Mouse (Mus musculus): ENCODE results near the gene Brca1. TPM values are rescaled to one million over a fixed set of nuclear protein-coding genes. Genes with fewer than 3 reads are reported as not detected.

The Brca1 gene
- polyA plus RNA-seq, 1 experiment, result 1.0 TPM

DNA sequence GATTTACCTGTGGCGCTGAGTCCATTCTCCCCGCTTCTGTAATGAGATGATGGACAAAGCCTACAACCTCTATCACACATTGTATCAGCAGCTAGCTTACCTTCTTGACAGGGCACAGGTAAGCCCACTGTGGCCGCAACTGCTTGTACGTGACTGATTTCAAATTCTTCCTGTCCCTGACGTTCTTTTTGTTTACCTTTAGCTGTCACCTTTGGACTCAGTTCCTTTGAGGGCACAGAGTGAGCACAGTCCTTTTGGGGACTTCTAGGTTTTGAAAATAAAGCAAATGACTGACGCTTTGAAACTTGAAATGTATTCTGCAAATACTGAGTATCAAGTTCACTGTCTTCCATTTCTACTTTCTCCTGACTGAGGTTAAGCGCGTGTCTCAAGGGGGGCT is 27.3 kb downstream of the Brca1 start:
- Histone ChIP-seq H3K4me3 (no peak overlapping the region), H3K36me3 (ENCODE audit: control insufficient read depth, insufficient read depth) (peaks cover 6% of the 10 kb centered on the region), H3K4me2 (ENCODE audit: low read depth) (no peak overlapping the region), H3K27me3 (ENCODE audit: control insufficient read depth, insufficient read depth, insufficient read length) (no peaks in the 10 kb centered on the region), H3K79me2 (ENCODE audit: control insufficient read depth, insufficient read depth) (no peaks in the 10 kb centered on the region), H3ac (ENCODE audit: control insufficient read depth, insufficient read length) (no peak overlapping the region)
- TF ChIP-seq SRF (IDR thresholded peaks at IDR 0.05; ENCODE audit: control insufficient read depth, insufficient read length, low read depth) (no peak), CEBPB (IDR thresholded peaks at IDR 0.05; ENCODE audit: insufficient read depth, poor library complexity, severe bottlenecking) (no peak), REST (IDR thresholded peaks at IDR 0.05; ENCODE audit: insufficient read depth, insufficient read length) (no peak), MAX (IDR thresholded peaks at IDR 0.05; ENCODE audit: low read depth) (no peak), TCF3 (IDR thresholded peaks at IDR 0.05; ENCODE audit: insufficient read length, low read depth) (no peak), E2F4 (IDR thresholded peaks at IDR 0.05; ENCODE audit: insufficient read depth) (no peak), POLR2A (IDR thresholded peaks at IDR 0.05; ENCODE audit: insufficient read length, low read depth) (no peak), MYOG (IDR thresholded peaks at IDR 0.05; ENCODE audit: control insufficient read depth in 1 of 3, insufficient read depth in 1 of 3, insufficient read length in 2 of 3, low read depth in 2 of 3) (no peak), MYOD1 (IDR thresholded peaks at IDR 0.05; ENCODE audit: control insufficient read depth in 1 of 3, insufficient read length in 2 of 3, low read depth in 2 of 3) (no peak), POLR2AphosphoS2 (IDR thresholded peaks at IDR 0.05; ENCODE audit: insufficient read length, low read depth) (no peak), TCF12 (IDR thresholded peaks at IDR 0.05; ENCODE audit: insufficient read depth, poor library complexity, severe bottlenecking) (no peak), USF1 (IDR thresholded peaks at IDR 0.05; ENCODE audit: low read depth) (no peak)

GRCm38 (mm10) chr11:101519364-101519763 is 32.4 kb downstream of the Brca1 start:
- TF ChIP-seq MYOG (IDR thresholded peaks at IDR 0.05; ENCODE audit: control insufficient read depth in 1 of 3, insufficient read depth in 1 of 3, insufficient read length in 2 of 3, low read depth in 2 of 3) (no peak), TCF12 (IDR thresholded peaks at IDR 0.05; ENCODE audit: insufficient read depth, poor library complexity, severe bottlenecking) (no peak), USF1 (IDR thresholded peaks at IDR 0.05; ENCODE audit: low read depth) (no peak), REST (IDR thresholded peaks at IDR 0.05; ENCODE audit: insufficient read depth, insufficient read length) (no peak), POLR2AphosphoS2 (IDR thresholded peaks at IDR 0.05; ENCODE audit: insufficient read length, low read depth) (no peak), MAX (IDR thresholded peaks at IDR 0.05; ENCODE audit: low read depth) (no peak), SRF (IDR thresholded peaks at IDR 0.05; ENCODE audit: control insufficient read depth, insufficient read length, low read depth) (no peak), POLR2A (IDR thresholded peaks at IDR 0.05; ENCODE audit: insufficient read length, low read depth) (no peak), CEBPB (IDR thresholded peaks at IDR 0.05; ENCODE audit: insufficient read depth, poor library complexity, severe bottlenecking) (no peak), TCF3 (IDR thresholded peaks at IDR 0.05; ENCODE audit: insufficient read length, low read depth) (no peak), MYOD1 (IDR thresholded peaks at IDR 0.05; ENCODE audit: control insufficient read depth in 1 of 3, insufficient read length in 2 of 3, low read depth in 2 of 3) (no peak), E2F4 (IDR thresholded peaks at IDR 0.05; ENCODE audit: insufficient read depth) (no peak)
- H3K27me3 ChIP-seq (ENCODE audit: control insufficient read depth, insufficient read depth, insufficient read length), result no peaks in the 10 kb centered on the region
- H3K36me3 ChIP-seq (ENCODE audit: control insufficient read depth, insufficient read depth), result peaks cover 10% of the 10 kb centered on the region
- H3K4me2 ChIP-seq (ENCODE audit: low read depth), result no peak overlapping the region
- H3K79me2 ChIP-seq (ENCODE audit: control insufficient read depth, insufficient read depth), result no peaks in the 10 kb centered on the region
- no peak overlapping the region for H3K4me3 ChIP-seq
- H3ac ChIP-seq (ENCODE audit: control insufficient read depth, insufficient read length), result no peak overlapping the region

DNA sequence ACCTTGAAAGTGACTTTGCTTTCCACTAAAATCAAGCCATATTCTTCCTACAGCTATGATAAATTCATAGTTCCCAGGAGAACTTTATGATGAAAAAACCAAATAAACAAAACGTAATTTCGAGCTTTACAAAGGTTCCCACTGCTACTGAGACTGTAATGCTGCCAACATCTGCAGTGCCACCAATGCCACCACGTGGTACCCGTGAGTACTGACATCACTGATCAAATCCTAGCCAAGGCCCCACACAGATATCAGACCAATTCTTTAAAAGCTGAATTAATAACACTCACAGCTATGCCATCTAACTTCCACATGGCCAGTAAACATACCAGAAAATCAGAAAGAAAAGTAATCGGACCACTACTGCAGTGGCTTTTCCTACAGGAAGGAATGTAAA is 32.8 kb downstream of the Brca1 start:
- H3K79me2 ChIP-seq (ENCODE audit: control insufficient read depth, insufficient read depth), result no peaks in the 10 kb centered on the region
- peaks cover 10% of the 10 kb centered on the region for H3K36me3 ChIP-seq (ENCODE audit: control insufficient read depth, insufficient read depth)
- no peak for TF ChIP-seq E2F4 (IDR thresholded peaks at IDR 0.05; ENCODE audit: insufficient read depth)
- no peak for TF ChIP-seq TCF3 (IDR thresholded peaks at IDR 0.05; ENCODE audit: insufficient read length, low read depth)
- TF ChIP-seq MYOD1 (IDR thresholded peaks at IDR 0.05; ENCODE audit: control insufficient read depth in 1 of 3, insufficient read length in 2 of 3, low read depth in 2 of 3), result no peak
- TF ChIP-seq MAX (IDR thresholded peaks at IDR 0.05; ENCODE audit: low read depth), result no peak
- TF ChIP-seq POLR2AphosphoS2 (IDR thresholded peaks at IDR 0.05; ENCODE audit: insufficient read length, low read depth), result no peak
- no peak for TF ChIP-seq REST (IDR thresholded peaks at IDR 0.05; ENCODE audit: insufficient read depth, insufficient read length)
- TF ChIP-seq MYOG (IDR thresholded peaks at IDR 0.05; ENCODE audit: control insufficient read depth in 1 of 3, insufficient read depth in 1 of 3, insufficient read length in 2 of 3, low read depth in 2 of 3), result no peak
- no peak for TF ChIP-seq POLR2A (IDR thresholded peaks at IDR 0.05; ENCODE audit: insufficient read length, low read depth)
- no peak for TF ChIP-seq USF1 (IDR thresholded peaks at IDR 0.05; ENCODE audit: low read depth)
- TF ChIP-seq SRF (IDR thresholded peaks at IDR 0.05; ENCODE audit: control insufficient read depth, insufficient read length, low read depth), result no peak
- no peak for TF ChIP-seq CEBPB (IDR thresholded peaks at IDR 0.05; ENCODE audit: insufficient read depth, poor library complexity, severe bottlenecking)
- TF ChIP-seq TCF12 (IDR thresholded peaks at IDR 0.05; ENCODE audit: insufficient read depth, poor library complexity, severe bottlenecking), result no peak

DNA sequence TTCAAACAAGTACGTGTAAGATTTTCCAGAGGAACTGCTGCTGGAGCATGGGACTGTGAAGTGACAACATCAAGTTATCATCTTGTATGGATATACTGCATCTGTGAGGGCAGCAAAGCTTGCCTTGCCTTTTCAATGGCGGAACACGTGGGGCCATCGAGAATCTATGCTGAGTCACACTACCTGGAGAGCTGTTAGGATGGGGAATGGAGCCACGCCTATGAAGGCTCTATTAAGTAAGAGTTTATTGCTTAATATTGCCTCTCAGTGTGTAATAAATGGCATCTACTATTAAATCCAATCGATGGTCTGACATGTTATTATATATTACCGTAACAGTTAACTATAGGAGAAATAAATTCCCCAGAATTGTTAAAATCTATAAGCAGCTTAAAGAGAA is 44.7 kb downstream of the Brca1 start:
- Histone ChIP-seq H3ac (ENCODE audit: control insufficient read depth, insufficient read length) (no peak overlapping the region), H3K79me2 (ENCODE audit: control insufficient read depth, insufficient read depth) (no peaks in the 10 kb centered on the region), H3K4me2 (ENCODE audit: low read depth) (no peak overlapping the region), H3K4me3 (no peak overlapping the region), H3K27me3 (ENCODE audit: control insufficient read depth, insufficient read depth, insufficient read length) (no peaks in the 10 kb centered on the region), H3K36me3 (ENCODE audit: control insufficient read depth, insufficient read depth) (no peaks in the 10 kb centered on the region)
- TF ChIP-seq POLR2AphosphoS2 (IDR thresholded peaks at IDR 0.05; ENCODE audit: insufficient read length, low read depth) (no peak), CEBPB (IDR thresholded peaks at IDR 0.05; ENCODE audit: insufficient read depth, poor library complexity, severe bottlenecking) (no peak), TCF12 (IDR thresholded peaks at IDR 0.05; ENCODE audit: insufficient read depth, poor library complexity, severe bottlenecking) (no peak), TCF3 (IDR thresholded peaks at IDR 0.05; ENCODE audit: insufficient read length, low read depth) (no peak), E2F4 (IDR thresholded peaks at IDR 0.05; ENCODE audit: insufficient read depth) (no peak), POLR2A (IDR thresholded peaks at IDR 0.05; ENCODE audit: insufficient read length, low read depth) (no peak)

More for the DNA sequence above, 32.8 kb downstream of the Brca1 start:
- Histone ChIP-seq H3K4me2 (ENCODE audit: low read depth) (no peak overlapping the region), H3ac (ENCODE audit: control insufficient read depth, insufficient read length) (no peak overlapping the region), H3K27me3 (ENCODE audit: control insufficient read depth, insufficient read depth, insufficient read length) (no peaks in the 10 kb centered on the region), H3K4me3 (no peak overlapping the region)

Measured in myocyte (in vitro differentiated cells).